Mouse (Mus musculus): ENCODE results near the gene Nfatc4. TPM values are rescaled to one million over a fixed set of nuclear protein-coding genes. Genes with fewer than 3 reads are reported as not detected.

Nfatc4 gene
- polyA plus RNA-seq, 1 experiment from 2014 or later = 10.8 TPM

DNA sequence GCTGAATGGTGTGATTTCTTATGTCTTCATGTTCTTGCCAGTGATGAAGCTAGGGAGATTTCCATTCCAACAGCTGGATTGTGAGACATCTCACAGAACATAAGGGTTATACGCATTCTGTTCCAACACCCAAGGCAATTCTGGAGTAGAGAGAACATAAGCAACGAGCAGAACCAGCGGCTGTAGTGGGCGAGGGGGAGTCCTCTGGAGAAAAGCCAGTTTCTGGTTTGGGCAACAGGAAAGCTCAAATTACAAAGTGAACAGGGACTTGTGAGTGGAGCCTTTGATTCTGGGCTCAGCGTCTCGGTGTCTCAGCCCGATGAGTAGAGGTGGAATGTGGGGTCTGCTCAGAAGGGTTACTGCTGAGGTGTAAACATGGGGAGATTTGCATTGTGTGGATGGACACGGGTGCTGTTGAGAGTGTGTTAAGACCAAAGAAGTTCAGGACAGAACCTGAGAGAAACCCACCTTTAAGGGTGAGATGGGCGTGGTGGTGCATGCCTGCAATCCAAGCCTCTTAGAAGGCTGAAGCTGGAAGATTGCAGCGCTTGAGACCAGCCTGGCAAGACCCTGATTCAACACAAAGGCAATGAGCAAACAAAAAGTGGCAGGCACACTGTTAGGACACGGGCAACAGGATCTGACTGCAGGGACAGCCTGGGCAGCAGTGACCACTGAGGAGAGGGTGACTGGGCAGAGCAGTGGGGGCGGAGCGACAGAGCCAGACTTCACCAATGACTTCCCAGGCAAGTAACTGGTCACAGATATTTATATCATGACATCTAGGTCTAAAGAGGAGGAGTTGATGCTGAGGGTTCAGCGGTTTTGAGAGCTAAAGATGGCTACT, 54.7 kb downstream of the Nfatc4 start:
- no peaks in the 10 kb centered on the region for H3K9me3 ChIP-seq (replicated peaks)
- H3K36me3 ChIP-seq = no peaks in the 10 kb centered on the region
- ATAC-seq (replicated peaks; ENCODE audit: insufficient number of reproducible peaks, insufficient read depth, low FRiP score, low read depth) = no peak
- no peaks in the 10 kb centered on the region for H3K27me3 ChIP-seq
- H3K9ac ChIP-seq = no peak overlapping the region
- WGBS = 12% methylated on average over 14 of the region's 14 CpGs
- peaks cover 29% of the 10 kb centered on the region for H3K4me1 ChIP-seq (replicated peaks)
- H3K27ac ChIP-seq = no peak overlapping the region
- peak overlapping the region; percentile 30 for H3K4me2 ChIP-seq
- no peak overlapping the region for H3K4me3 ChIP-seq

DNA sequence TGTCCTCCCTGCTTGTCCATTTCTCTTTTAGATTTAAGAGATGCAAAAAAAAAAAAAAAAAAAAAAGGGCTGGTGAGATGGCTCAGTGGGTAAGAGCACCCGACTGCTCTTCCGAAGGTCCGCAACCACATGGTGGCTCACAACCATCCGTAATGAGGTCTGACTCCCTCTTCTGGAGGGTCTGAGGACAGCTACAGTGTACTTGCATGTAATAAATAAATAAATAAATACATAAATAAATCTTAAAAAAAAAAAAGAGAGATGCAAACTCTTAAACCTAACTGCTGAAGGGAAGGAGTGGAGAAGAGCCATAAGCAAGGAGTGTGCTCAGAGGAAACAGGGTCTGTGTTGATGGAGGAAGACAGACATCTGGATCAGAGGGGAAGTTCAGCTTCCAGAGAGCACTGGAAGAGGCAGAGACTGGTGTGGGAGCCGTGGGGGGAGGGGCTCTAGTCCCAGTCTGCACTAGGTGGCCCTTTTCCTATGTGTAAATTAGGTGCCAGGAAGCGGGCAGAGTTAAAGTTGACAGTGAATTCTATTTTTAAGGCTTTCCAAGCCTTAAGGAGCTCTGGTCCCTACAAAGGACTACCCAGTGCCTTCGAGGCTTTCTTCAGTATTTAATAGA, 55.5 kb downstream of the Nfatc4 start:
- H3K27ac ChIP-seq = no peak overlapping the region
- ATAC-seq (replicated peaks; ENCODE audit: insufficient number of reproducible peaks, insufficient read depth, low FRiP score, low read depth) = no peak
- no peak overlapping the region; the same call in 1 of the 2 replicates for H3K4me2 ChIP-seq
- H3K36me3 ChIP-seq = no peaks in the 10 kb centered on the region
- no peak overlapping the region for H3K4me3 ChIP-seq
- peaks cover 23% of the 10 kb centered on the region for H3K4me1 ChIP-seq (replicated peaks)
- H3K9me3 ChIP-seq (replicated peaks) = no peaks in the 10 kb centered on the region
- WGBS = 13% methylated on average over 7 of the region's 7 CpGs
- H3K27me3 ChIP-seq = no peaks in the 10 kb centered on the region
- H3K9ac ChIP-seq = no peak overlapping the region

DNA sequence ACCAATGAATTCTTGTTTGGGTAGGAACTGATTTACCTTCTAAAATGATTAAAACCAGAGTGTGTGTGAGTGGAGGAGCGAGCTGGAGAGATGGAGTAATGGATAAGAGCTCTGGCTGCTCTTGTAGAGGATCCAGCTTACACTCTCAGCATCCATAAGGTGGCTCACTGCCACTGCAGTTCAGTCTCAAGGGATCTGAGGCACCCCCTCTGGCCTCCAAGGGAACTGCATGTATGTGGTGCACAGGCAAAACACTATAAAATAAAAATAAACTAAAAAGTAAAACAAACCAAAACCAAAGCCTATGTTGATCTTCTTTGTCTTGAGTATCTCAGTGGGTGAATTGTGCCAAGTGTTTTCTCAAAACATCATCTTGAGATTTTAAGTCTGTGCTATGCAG, 56.7 kb downstream of the Nfatc4 start:
- H3K36me3 ChIP-seq = no peaks in the 10 kb centered on the region
- ATAC-seq (replicated peaks; ENCODE audit: insufficient number of reproducible peaks, insufficient read depth, low FRiP score, low read depth) = no peak
- no peak overlapping the region for H3K27ac ChIP-seq
- H3K4me3 ChIP-seq = no peak overlapping the region
- no peaks in the 10 kb centered on the region for H3K27me3 ChIP-seq
- no peak overlapping the region for H3K4me2 ChIP-seq
- no peak overlapping the region for H3K9ac ChIP-seq
- H3K4me1 ChIP-seq (replicated peaks) = peaks cover 23% of the 10 kb centered on the region
- 26% methylated on average over 1 of the region's 1 CpGs for WGBS
- H3K9me3 ChIP-seq (replicated peaks) = no peaks in the 10 kb centered on the region

DNA sequence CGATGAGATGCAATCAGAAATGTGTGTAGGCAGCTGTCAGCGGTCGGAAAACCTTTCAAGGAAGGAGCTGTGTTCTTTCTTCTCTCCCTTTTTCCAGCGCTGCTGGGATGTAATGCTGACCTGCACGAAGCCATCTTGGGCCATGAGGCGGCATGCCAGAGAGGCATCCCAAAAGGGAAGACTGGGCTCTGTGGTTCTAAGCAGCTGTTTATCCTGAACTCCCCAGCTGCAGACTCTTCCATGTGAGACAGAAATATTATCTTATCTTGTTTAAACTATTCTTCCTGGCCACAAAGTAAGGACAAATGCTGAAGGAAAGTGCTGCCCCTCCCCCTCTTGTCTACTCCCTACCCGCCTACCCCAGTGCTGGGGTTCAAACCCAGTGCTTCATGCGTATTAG, 58.0 kb downstream of the Nfatc4 start:
- no peak for ATAC-seq (replicated peaks; ENCODE audit: insufficient number of reproducible peaks, insufficient read depth, low FRiP score, low read depth)
- H3K27me3 ChIP-seq = no peaks in the 10 kb centered on the region
- no peak overlapping the region for H3K9ac ChIP-seq
- WGBS = 69% methylated on average over 8 of the region's 8 CpGs
- peaks cover 29% of the 10 kb centered on the region for H3K4me1 ChIP-seq (replicated peaks)
- no peak overlapping the region for H3K4me3 ChIP-seq
- H3K4me2 ChIP-seq = no peak overlapping the region
- no peaks in the 10 kb centered on the region for H3K36me3 ChIP-seq
- no peaks in the 10 kb centered on the region for H3K9me3 ChIP-seq (replicated peaks)
- H3K27ac ChIP-seq = no peak overlapping the region

DNA sequence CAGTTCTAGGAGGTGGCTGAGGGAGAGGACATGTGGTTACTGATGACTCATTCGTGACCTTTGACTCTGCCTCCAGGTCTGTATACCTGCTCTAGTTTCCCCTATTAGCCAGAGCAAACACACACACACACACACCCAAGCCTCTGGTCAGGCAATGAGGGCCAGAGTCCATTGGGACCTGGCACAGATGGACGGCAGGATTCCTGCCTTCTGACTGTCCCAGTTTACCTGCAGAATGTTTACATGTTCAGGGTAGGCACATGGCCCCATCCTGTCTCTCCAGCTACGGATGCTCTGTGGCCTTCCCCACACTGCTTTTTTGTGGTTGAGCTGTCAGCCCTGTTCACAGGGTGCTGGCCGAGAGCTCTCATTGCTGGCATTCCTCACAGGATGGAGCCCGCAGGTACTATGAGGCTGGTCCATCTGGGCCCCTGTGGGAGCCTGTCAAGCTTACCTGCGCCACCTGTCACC, 59.3 kb downstream of the Nfatc4 start:
- no peaks in the 10 kb centered on the region for H3K9me3 ChIP-seq (replicated peaks)
- no peak overlapping the region for H3K27ac ChIP-seq
- H3K4me1 ChIP-seq (replicated peaks) = peaks cover 41% of the 10 kb centered on the region
- ATAC-seq (replicated peaks; ENCODE audit: insufficient number of reproducible peaks, insufficient read depth, low FRiP score, low read depth) = no peak
- peaks cover 6% of the 10 kb centered on the region; the same call in 1 of the 2 replicates for H3K36me3 ChIP-seq
- H3K4me3 ChIP-seq = no peak overlapping the region
- WGBS = 56% methylated on average over 6 of the region's 6 CpGs
- H3K9ac ChIP-seq = no peak overlapping the region
- H3K27me3 ChIP-seq = no peaks in the 10 kb centered on the region
- H3K4me2 ChIP-seq = no peak overlapping the region

DNA sequence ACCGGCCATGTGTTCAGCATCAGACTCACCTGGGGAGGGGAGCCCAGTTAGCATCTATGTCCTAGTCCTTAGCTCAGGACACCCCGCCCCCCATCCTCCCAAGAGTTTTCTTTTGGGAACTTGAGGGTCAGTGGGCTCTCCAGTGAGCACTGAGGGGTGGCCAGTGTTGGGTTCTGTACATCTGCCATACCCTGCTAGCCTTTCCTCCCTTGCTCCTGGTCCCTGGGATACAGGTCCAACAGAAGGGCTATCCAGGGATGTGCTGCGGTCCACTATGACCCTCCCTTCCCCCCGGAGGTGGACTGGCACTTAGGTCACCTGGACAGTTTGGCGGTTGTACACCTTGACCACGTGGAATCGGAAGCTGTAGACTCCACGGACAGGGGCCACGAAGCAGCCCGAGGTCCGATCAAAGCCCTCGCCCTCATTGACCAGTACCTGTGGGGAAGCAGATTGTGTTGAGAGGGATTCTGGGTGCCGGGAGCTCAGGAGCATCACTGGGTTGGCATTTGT, 60.3 kb downstream of the Nfatc4 start:
- H3K27me3 ChIP-seq = no peaks in the 10 kb centered on the region
- H3K36me3 ChIP-seq = peaks cover 16% of the 10 kb centered on the region
- H3K27ac ChIP-seq = no peak overlapping the region
- WGBS = 91% methylated on average over 13 of the region's 13 CpGs
- H3K4me1 ChIP-seq (replicated peaks) = peaks cover 35% of the 10 kb centered on the region
- ATAC-seq (replicated peaks; ENCODE audit: insufficient number of reproducible peaks, insufficient read depth, low FRiP score, low read depth) = no peak
- no peak overlapping the region for H3K9ac ChIP-seq
- H3K4me3 ChIP-seq = no peak overlapping the region
- H3K4me2 ChIP-seq = no peak overlapping the region
- H3K9me3 ChIP-seq (replicated peaks) = no peaks in the 10 kb centered on the region

Other genes with a start within 250 kb of the Nfatc4 start
- gene Fitm1, start 247.5 kb upstream of the Nfatc4 start, polyA plus RNA-seq (2015; fragmentation: Nextera tagmentation; extraction: Ambion mirVana) = 80.5 and 81.7 TPM in 2 replicates
- gene Psme1, start 245.0 kb upstream of the Nfatc4 start, polyA plus RNA-seq (2015; fragmentation: Nextera tagmentation; extraction: Ambion mirVana) = 206 and 216 TPM in 2 replicates
- 21.2 and 21.6 TPM in 2 replicates for gene Emc9, start 237.8 kb upstream of the Nfatc4 start, polyA plus RNA-seq (2015; fragmentation: Nextera tagmentation; extraction: Ambion mirVana)
- gene Psme2, start 232.0 kb upstream of the Nfatc4 start, polyA plus RNA-seq (2015; fragmentation: Nextera tagmentation; extraction: Ambion mirVana) = 203 and 215 TPM in 2 replicates
- gene Rnf31, start 231.4 kb upstream of the Nfatc4 start, polyA plus RNA-seq (2015; fragmentation: Nextera tagmentation; extraction: Ambion mirVana) = 15.8 and 17.4 TPM in 2 replicates
- gene Irf9, start 219.6 kb upstream of the Nfatc4 start, polyA plus RNA-seq (2015; fragmentation: Nextera tagmentation; extraction: Ambion mirVana) = 9.1 and 13.7 TPM in 2 replicates
- 6.9 and 7.1 TPM in 2 replicates for gene Rec8, start 205.1 kb upstream of the Nfatc4 start, polyA plus RNA-seq (2015; fragmentation: Nextera tagmentation; extraction: Ambion mirVana)
- gene Ipo4, start 187.2 kb upstream of the Nfatc4 start, polyA plus RNA-seq (2015; fragmentation: Nextera tagmentation; extraction: Ambion mirVana) = 45.0 and 66.7 TPM in 2 replicates
- 0.74 and 2.1 TPM in 2 replicates for gene Gm49378, start 185.2 kb upstream of the Nfatc4 start, polyA plus RNA-seq (2015; fragmentation: Nextera tagmentation; extraction: Ambion mirVana)
- 76.8 and 91.2 TPM in 2 replicates for gene Tm9sf1, start 179.3 kb upstream of the Nfatc4 start, polyA plus RNA-seq (2015; fragmentation: Nextera tagmentation; extraction: Ambion mirVana)
- gene Tssk4, start 173.0 kb upstream of the Nfatc4 start, polyA plus RNA-seq (2015; fragmentation: Nextera tagmentation; extraction: Ambion mirVana) = 0.31 and 0.36 TPM in 2 replicates
- gene Mdp1, start 162.6 kb upstream of the Nfatc4 start, polyA plus RNA-seq (2015; fragmentation: Nextera tagmentation; extraction: Ambion mirVana) = 84.5 and 90.0 TPM in 2 replicates
- gene Gmpr2, start 151.2 kb upstream of the Nfatc4 start, polyA plus RNA-seq (2015; fragmentation: Nextera tagmentation; extraction: Ambion mirVana) = 36.0 and 42.3 TPM in 2 replicates
- gene Nedd8, start 151.0 kb upstream of the Nfatc4 start, polyA plus RNA-seq (2015; fragmentation: Nextera tagmentation; extraction: Ambion mirVana) = 448 and 462 TPM in 2 replicates
- gene Tinf2, start 141.3 kb upstream of the Nfatc4 start, polyA plus RNA-seq (2015; fragmentation: Nextera tagmentation; extraction: Ambion mirVana) = 26.1 and 29.2 TPM in 2 replicates
- gene Tgm1, start 109.2 kb upstream of the Nfatc4 start, polyA plus RNA-seq (2015; fragmentation: Nextera tagmentation; extraction: Ambion mirVana) = 0.20 and 0.60 TPM in 2 replicates
- 20.7 and 23.8 TPM in 2 replicates for gene Rabggta, start 100.9 kb upstream of the Nfatc4 start, polyA plus RNA-seq (2015; fragmentation: Nextera tagmentation; extraction: Ambion mirVana)
- 64.0 and 65.7 TPM in 2 replicates for gene Dhrs1, start 77.5 kb upstream of the Nfatc4 start, polyA plus RNA-seq (2015; fragmentation: Nextera tagmentation; extraction: Ambion mirVana)
- 17.9 and 24.4 TPM in 2 replicates for gene Nop9, start 77.5 kb upstream of the Nfatc4 start, polyA plus RNA-seq (2015; fragmentation: Nextera tagmentation; extraction: Ambion mirVana)
- gene Cideb, start 64.7 kb upstream of the Nfatc4 start, polyA plus RNA-seq (2015; fragmentation: Nextera tagmentation; extraction: Ambion mirVana) = 1.2 and 1.6 TPM in 2 replicates
- gene Ltb4r2, start 61.7 kb upstream of the Nfatc4 start, polyA plus RNA-seq (2015; fragmentation: Nextera tagmentation; extraction: Ambion mirVana) = 0.15 and 0.25 TPM in 2 replicates
- gene Ltb4r1, start 57.2 kb upstream of the Nfatc4 start, polyA plus RNA-seq (2015; fragmentation: Nextera tagmentation; extraction: Ambion mirVana) = 0.65 and 0.66 TPM in 2 replicates
- gene Adcy4, start 39.0 kb upstream of the Nfatc4 start, polyA plus RNA-seq (2015; fragmentation: Nextera tagmentation; extraction: Ambion mirVana) = 14.9 and 18.0 TPM in 2 replicates
- 12.6 and 20.7 TPM in 2 replicates for gene Ripk3, start 34.3 kb upstream of the Nfatc4 start, polyA plus RNA-seq (2015; fragmentation: Nextera tagmentation; extraction: Ambion mirVana)
- gene Nynrin, start 30.9 kb downstream of the Nfatc4 start, polyA plus RNA-seq (2015; fragmentation: Nextera tagmentation; extraction: Ambion mirVana) = 12.7 and 15.0 TPM in 2 replicates
- gene Cbln3, start 61.2 kb downstream of the Nfatc4 start, polyA plus RNA-seq (2015; fragmentation: Nextera tagmentation; extraction: Ambion mirVana) = 0.36 and 0.50 TPM in 2 replicates
- gene Khnyn, start 61.8 kb downstream of the Nfatc4 start, polyA plus RNA-seq (2015; fragmentation: Nextera tagmentation; extraction: Ambion mirVana) = 9.2 and 12.6 TPM in 2 replicates
- gene Sdr39u1, start 77.1 kb downstream of the Nfatc4 start, polyA plus RNA-seq (2015; fragmentation: Nextera tagmentation; extraction: Ambion mirVana) = 45.3 and 60.8 TPM in 2 replicates
- gene Cma1, start 121.5 kb downstream of the Nfatc4 start, polyA plus RNA-seq (2015; fragmentation: Nextera tagmentation; extraction: Ambion mirVana) = 8.9 and 9.6 TPM in 2 replicates
- gene Cma2, start 127.8 kb downstream of the Nfatc4 start, polyA plus RNA-seq (2015; fragmentation: Nextera tagmentation; extraction: Ambion mirVana) = not detected in 2 replicates
- gene Mcpt1, start 194.8 kb downstream of the Nfatc4 start, polyA plus RNA-seq (2015; fragmentation: Nextera tagmentation; extraction: Ambion mirVana) = not detected in 2 replicates
- not detected in 2 replicates for gene Mcpt9, start 207.4 kb downstream of the Nfatc4 start, polyA plus RNA-seq (2015; fragmentation: Nextera tagmentation; extraction: Ambion mirVana)
- gene Mcpt2, start 218.9 kb downstream of the Nfatc4 start, polyA plus RNA-seq (2015; fragmentation: Nextera tagmentation; extraction: Ambion mirVana) = 0.19 TPM in 1 of 2 replicates, not detected in the other
- 0.75 and 0.88 TPM in 2 replicates for gene Mcpt4, start 239.2 kb downstream of the Nfatc4 start, polyA plus RNA-seq (2015; fragmentation: Nextera tagmentation; extraction: Ambion mirVana)

All from heart, embryonic 15.5 days (tissue).